Mouse (Mus musculus) adrenal gland, adult 10 weeks (tissue): ENCODE results near the gene Frs2. TPM values are rescaled to one million over a fixed set of nuclear protein-coding genes. Genes with fewer than 3 reads are reported as not detected.

ENCODE experiments used
- polyA plus RNA-seq: library from polyadenylated mRNA; stranded (reverse); fragments of 350-450 nt; fragmentation: Illumina TruSeq; extraction: RNeasy Lipid Tissue Mini Kit (QIAGEN cat#74804); gene quantifications from one replicate; pipeline ENCODE4 v1.2.3, GENCODE M21; 2014; ENCODE audit warnings: low read depth, low replicate concordance

The Frs2 gene
- 47.6 TPM for polyA plus RNA-seq

GRCm38 (mm10) chr10:117148361-117149003, at the start of gene Frs2:
Gene Frs2, minus strand, starts transcription at chr10:117148534.

GRCm38 (mm10) chr10:117063254-117064021, 84.9 kb downstream of the Frs2 start, which contains the start of gene Cct2:
Gene Cct2, minus strand, starts transcription at chr10:117063814.

GRCm38 (mm10) chr10:117045175-117046056, 102.9 kb downstream of the Frs2 start, which contains the start of gene Lrrc10:
Gene Lrrc10, plus strand, starts transcription at chr10:117045341.

Other genes starting within 250 kb of the Frs2 start
- 10.5 TPM for gene Rab3ip, start 197.8 kb downstream of the Frs2 start, polyA plus RNA-seq
- not detected for gene Gm10271, start 175.9 kb downstream of the Frs2 start, polyA plus RNA-seq
- gene Best3, start 162.2 kb downstream of the Frs2 start, polyA plus RNA-seq, result not detected
- gene Lrrc10, start 103.2 kb downstream of the Frs2 start, polyA plus RNA-seq, result not detected
- 260 TPM for gene Cct2, start 84.7 kb downstream of the Frs2 start, polyA plus RNA-seq
- gene Yeats4, start 76.0 kb upstream of the Frs2 start, polyA plus RNA-seq, result 67.3 TPM
- gene 9530003J23Rik, start 90.2 kb upstream of the Frs2 start, polyA plus RNA-seq, result not detected
- 152 TPM for gene Lyz2, start 133.8 kb upstream of the Frs2 start, polyA plus RNA-seq
- gene Lyz1, start 144.3 kb upstream of the Frs2 start, polyA plus RNA-seq, result 5.4 TPM
- gene Cpsf6, start 231.5 kb upstream of the Frs2 start, polyA plus RNA-seq, result 104 TPM